ENCODE assay signal across 8 mouse cellular contexts in the genomic region with DNA sequence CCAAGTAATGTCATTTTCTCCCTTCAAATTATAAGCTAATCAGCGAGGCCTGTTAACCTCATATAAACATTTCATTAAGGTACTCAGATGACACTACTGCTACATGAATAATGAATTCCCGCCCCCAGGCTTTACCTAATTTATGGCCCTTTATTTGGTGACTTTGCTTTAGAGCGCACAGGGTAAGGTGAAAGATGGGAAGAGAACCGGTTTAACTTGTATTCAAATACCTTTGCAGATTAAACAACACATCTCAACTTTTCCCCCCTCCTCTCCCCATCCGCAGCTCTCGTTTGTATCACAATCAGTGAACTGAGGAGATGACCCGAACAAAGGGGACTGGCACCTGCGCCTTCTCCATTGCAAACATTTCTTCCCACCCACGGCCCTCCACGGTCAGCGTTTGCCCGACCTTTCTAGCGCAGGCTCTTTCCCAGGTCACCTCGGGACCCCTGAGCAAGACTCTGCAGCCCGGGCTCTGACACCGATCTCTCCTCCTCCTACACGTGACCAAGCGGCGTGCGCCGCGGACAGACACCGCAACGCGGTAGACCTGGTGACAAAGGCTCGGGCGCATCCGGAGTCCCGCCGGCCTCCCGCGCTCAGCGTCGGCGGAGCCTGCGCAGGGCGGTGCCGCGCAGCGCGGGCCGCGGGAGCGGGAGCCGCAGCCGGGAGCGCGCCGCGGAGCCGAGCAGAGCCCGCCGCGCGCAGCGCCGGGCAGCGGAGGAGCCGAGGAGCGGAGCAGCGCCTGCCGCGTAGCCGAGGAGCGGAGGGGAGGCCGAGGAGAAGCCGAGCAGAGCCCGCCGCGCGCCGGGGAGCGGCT. TPM values are rescaled to one million over a fixed set of nuclear protein-coding genes. Genes with fewer than 3 reads are reported as not detected.
DNase-seq lines count a peak whose midpoint lies in the region; ATAC-seq and TF ChIP-seq lines count a peak whose summit lies in the region.

Jmjd1c (plus strand) TSS at position 328 of the 823 bp plus-strand sequence.

- peak; percentile 67 for DNase-seq in G1E (ENCODE audit: low spot score)
- DNase-seq in cerebellum, adult 11 months, result peak; percentile 85
- peak; percentile 67 to 87 for DNase-seq in kidney, postnatal 25 days
- peak; percentile 68 to 72 for DNase-seq in thymus, adult 18-20 months

- peak within 1 kb of the TSS; percentile 94 for H3K4me3 ChIP-seq in G1E (ENCODE audit: low read depth, low read length)
- H3K4me3 ChIP-seq in forebrain, embryonic 13.5 days, result peak within 1 kb of the TSS; percentile 90
- H3K4me3 ChIP-seq in heart, embryonic 16.5 days (ENCODE audit: low read length), result peak within 1 kb of the TSS; percentile 92
- peak within 1 kb of the TSS; percentile 86 for H3K4me3 ChIP-seq in liver, embryonic 15.5 days (replicated peaks)
- H3K4me3 ChIP-seq in neural tube, embryonic 12.5 days, result peak within 1 kb of the TSS; percentile 94

- H3K27me3 ChIP-seq in G1E (ENCODE audit: insufficient read depth, low read length), result no peaks in the 10 kb centered on the region
- no peaks in the 10 kb centered on the region for H3K27me3 ChIP-seq in forebrain, embryonic 13.5 days
- no peaks in the 10 kb centered on the region for H3K27me3 ChIP-seq in heart, embryonic 16.5 days (ENCODE audit: control insufficient read depth, insufficient read depth, low read length)
- H3K27me3 ChIP-seq in liver, embryonic 15.5 days, result peaks cover 9% of the 10 kb centered on the region; the same call in 1 of the 2 replicates
- no peaks in the 10 kb centered on the region for H3K27me3 ChIP-seq in neural tube, embryonic 12.5 days (replicated peaks)

- no peak for TF ChIP-seq CTCF in G1E (IDR thresholded peaks at IDR 0.05; ENCODE audit: low read depth, low read length)

- peak within 1 kb of the TSS; percentile 100 for H3K27ac ChIP-seq in forebrain, embryonic 13.5 days
- H3K27ac ChIP-seq in heart, embryonic 16.5 days (ENCODE audit: low read length), result peak within 1 kb of the TSS; percentile 99
- H3K27ac ChIP-seq in liver, embryonic 15.5 days (replicated peaks), result peak within 1 kb of the TSS; percentile 86
- peak within 1 kb of the TSS; percentile 99 for H3K27ac ChIP-seq in neural tube, embryonic 12.5 days

- peaks cover 34% of the 10 kb centered on the region for H3K36me3 ChIP-seq in G1E (replicated peaks)
- no peaks in the 10 kb centered on the region for H3K36me3 ChIP-seq in forebrain, embryonic 13.5 days (ENCODE audit: poor library complexity, severe bottlenecking)
- 0 out of 2 replicates have a peak, but pooled peaks cover 2% of the 10 kb centered on the region for H3K36me3 ChIP-seq in heart, embryonic 16.5 days (ENCODE audit: control insufficient read depth, insufficient read depth)
- no peaks in the 10 kb centered on the region for H3K36me3 ChIP-seq in liver, embryonic 15.5 days (replicated peaks)
- no peaks in the 10 kb centered on the region for H3K36me3 ChIP-seq in neural tube, embryonic 12.5 days

- 2% methylated on average over 46 of the region's 73 CpGs for WGBS in forebrain, embryonic 13.5 days
- WGBS in heart, embryonic 16.5 days, result under 1% methylated on average over 68 of the region's 73 CpGs
- WGBS in liver, embryonic 15.5 days (ENCODE audit: insufficient replicate concordance), result 2% methylated on average over 66 of the region's 73 CpGs
- under 1% methylated on average over 73 of the region's 73 CpGs for WGBS in neural tube, embryonic 12.5 days

- H3K9ac ChIP-seq in forebrain, embryonic 13.5 days, result peak within 1 kb of the TSS; percentile 99
- H3K9ac ChIP-seq in heart, embryonic 16.5 days (ENCODE audit: low read length), result peak within 1 kb of the TSS; percentile 100
- peak within 1 kb of the TSS; percentile 82 for H3K9ac ChIP-seq in liver, embryonic 15.5 days
- peak within 1 kb of the TSS; percentile 99 for H3K9ac ChIP-seq in neural tube, embryonic 12.5 days

- H3K9me3 ChIP-seq in G1E (replicated peaks), result no peaks in the 10 kb centered on the region
- no peaks in the 10 kb centered on the region for H3K9me3 ChIP-seq in forebrain, embryonic 13.5 days (replicated peaks)
- H3K9me3 ChIP-seq in heart, embryonic 16.5 days (replicated peaks; ENCODE audit: control insufficient read depth, low read length), result no peaks in the 10 kb centered on the region
- no peaks in the 10 kb centered on the region for H3K9me3 ChIP-seq in liver, embryonic 15.5 days (replicated peaks)
- H3K9me3 ChIP-seq in neural tube, embryonic 12.5 days, result no peaks in the 10 kb centered on the region

- ATAC-seq in G1E (ENCODE audit: extremely low read depth, insufficient number of reproducible peaks, low FRiP score, poor library complexity, severe bottlenecking), result 0 out of 2 replicates have a peak, but pooled peaks have one; percentile 22
- peak; percentile 93 for ATAC-seq in forebrain, embryonic 13.5 days
- ATAC-seq in heart, embryonic 16.5 days (replicated peaks; ENCODE audit: extremely low read depth, insufficient read depth, low FRiP score), result peak; percentile 85
- ATAC-seq in liver, embryonic 15.5 days (ENCODE audit: insufficient read depth), result peak; percentile 82
- ATAC-seq in neural tube, embryonic 12.5 days (ENCODE audit: low FRiP score, low read depth), result peak; percentile 91

- peak within 1 kb of the TSS; percentile 84 for H3K4me2 ChIP-seq in forebrain, embryonic 13.5 days
- peak within 1 kb of the TSS; percentile 75 for H3K4me2 ChIP-seq in heart, embryonic 16.5 days (ENCODE audit: low read depth, low read length)
- peak within 1 kb of the TSS; percentile 90 for H3K4me2 ChIP-seq in liver, embryonic 15.5 days
- peak within 1 kb of the TSS; percentile 67 for H3K4me2 ChIP-seq in neural tube, embryonic 12.5 days (replicated peaks)

- peaks cover 46% of the 10 kb centered on the region for H3K4me1 ChIP-seq in G1E (ENCODE audit: insufficient read depth, low read depth, low read length)
- peaks cover 53% of the 10 kb centered on the region for H3K4me1 ChIP-seq in forebrain, embryonic 13.5 days
- H3K4me1 ChIP-seq in heart, embryonic 16.5 days (ENCODE audit: control insufficient read depth, insufficient read depth, low read length), result peaks cover 35% of the 10 kb centered on the region
- peaks cover 39% of the 10 kb centered on the region for H3K4me1 ChIP-seq in liver, embryonic 15.5 days (replicated peaks)
- peaks cover 31% of the 10 kb centered on the region for H3K4me1 ChIP-seq in neural tube, embryonic 12.5 days

RNA-seq across cellular contexts. Expression of gene Jmjd1c, which starts in this region (rescaled TPM):
- total RNA-seq in G1E (2014; fragmentation: Nextera tagmentation) (184 and 202 TPM in 2 replicates), G1E (2017) (81.8 and 102 TPM in 2 replicates)
- polyA plus RNA-seq in G1E (2012), result 7.4 and 9.1 TPM in 2 replicates
- polyA plus RNA-seq in forebrain, embryonic 13.5 days (2015; fragmentation: Nextera tagmentation; extraction: Ambion mirVana), result 42.5 and 49.6 TPM in 2 replicates
- polyA plus RNA-seq in heart, embryonic 16.5 days (2015; fragmentation: Nextera tagmentation; extraction: Ambion mirVana), result 29.9 and 31.5 TPM in 2 replicates
- polyA plus RNA-seq in liver, embryonic 15.5 days (2015; fragmentation: Nextera tagmentation; extraction: Ambion mirVana), result 9.4 and 10.3 TPM in 2 replicates
- polyA plus RNA-seq in neural tube, embryonic 12.5 days (2016; fragmentation: Nextera tagmentation; extraction: Ambion mirVana), result 63.8 and 63.9 TPM in 2 replicates

Comparison
In these comparisons a context has a peak if more than half of its experiments do, and no peak if none do; other contexts are left out.
1. Peak in every context shown above with its lines: DNase-seq, ATAC-seq, H3K4me3 ChIP-seq and H3K27ac ChIP-seq.
2. ATAC-seq: peak in every context shown above with its lines; median percentile 93 in forebrain, embryonic 13.5 days; 91 in neural tube, embryonic 12.5 days; 85 in heart, embryonic 16.5 days; 82 in liver, embryonic 15.5 days; 22 in G1E.